Mouse (Mus musculus): ENCODE results near the gene Ocel1.

The Ocel1 gene

GRCm38 (mm10) chr8:71403107-71403885 is 32.2 kb downstream of the Ocel1 start:
- DNase-seq (ENCODE audit: low spot score in 2 of 2) = peak in 1 of 2 experiments; percentile 9

- no peak for DNase-seq (ENCODE audit: low spot score in 2 of 2)
Measured at GRCm38 (mm10) chr8:71404011-71404410, 32.9 kb downstream of the Ocel1 start.

DNA sequence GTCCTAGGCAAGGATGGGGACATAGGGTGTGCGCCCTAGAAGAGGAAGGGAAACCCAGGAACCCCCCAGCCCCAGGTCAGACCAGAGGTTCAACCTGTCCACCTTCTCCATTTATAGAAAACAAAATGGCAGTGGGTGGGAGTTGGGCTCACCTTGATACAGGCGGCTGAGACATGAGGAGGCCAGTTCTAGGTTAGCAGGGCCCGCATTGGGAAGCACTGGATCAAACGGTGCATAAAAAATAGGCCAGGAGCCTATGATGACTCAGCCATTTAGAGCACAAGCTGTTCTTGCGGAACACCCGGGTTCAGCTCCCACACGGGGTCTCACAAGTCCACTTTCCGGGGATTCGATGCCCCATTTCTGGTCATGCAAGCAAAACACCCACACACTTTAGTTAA is 33.9 kb downstream of the Ocel1 start:
- no peak for DNase-seq (ENCODE audit: low spot score in 2 of 2)

DNA sequence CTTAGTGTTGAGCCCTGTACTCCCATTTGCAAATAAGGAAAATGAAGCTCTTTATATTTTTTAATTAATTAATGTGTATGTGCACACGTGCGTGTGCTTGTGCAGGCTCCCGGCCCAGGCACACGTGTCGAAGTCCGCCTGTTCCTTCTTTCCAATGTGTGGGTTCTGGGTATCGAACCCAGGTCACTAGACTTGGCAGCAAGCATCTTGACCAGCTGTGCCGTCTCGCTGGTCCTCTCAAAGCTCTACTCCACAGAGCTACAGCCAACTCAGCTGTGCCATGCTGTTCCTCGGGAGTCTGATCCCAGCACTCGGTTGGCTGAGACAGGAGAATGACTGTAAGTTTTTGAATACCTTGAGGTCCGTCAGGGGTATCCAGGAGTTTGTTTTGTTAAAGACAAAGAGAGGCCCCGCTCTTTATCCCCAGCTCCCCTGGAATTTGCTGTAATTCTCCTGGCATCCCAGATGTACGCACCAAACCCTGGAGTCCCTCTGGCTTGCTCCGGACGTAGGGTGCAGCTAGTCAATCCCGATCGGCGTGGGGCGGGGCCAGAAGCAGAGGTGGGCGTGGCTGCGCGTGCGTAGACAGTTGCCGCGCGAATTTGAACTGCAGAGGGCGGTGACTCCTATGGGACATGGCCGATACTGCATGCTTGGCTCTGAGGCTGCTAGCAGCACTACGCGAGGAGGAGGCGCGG is 34.5 kb downstream of the Ocel1 start, which contains the start of gene Ankle1:
Ankle1 (plus strand) TSS at position 610 of the 698 bp plus-strand sequence.
- peak; percentile 99 for DNase-seq (ENCODE audit: low spot score in 2 of 2)

DNA sequence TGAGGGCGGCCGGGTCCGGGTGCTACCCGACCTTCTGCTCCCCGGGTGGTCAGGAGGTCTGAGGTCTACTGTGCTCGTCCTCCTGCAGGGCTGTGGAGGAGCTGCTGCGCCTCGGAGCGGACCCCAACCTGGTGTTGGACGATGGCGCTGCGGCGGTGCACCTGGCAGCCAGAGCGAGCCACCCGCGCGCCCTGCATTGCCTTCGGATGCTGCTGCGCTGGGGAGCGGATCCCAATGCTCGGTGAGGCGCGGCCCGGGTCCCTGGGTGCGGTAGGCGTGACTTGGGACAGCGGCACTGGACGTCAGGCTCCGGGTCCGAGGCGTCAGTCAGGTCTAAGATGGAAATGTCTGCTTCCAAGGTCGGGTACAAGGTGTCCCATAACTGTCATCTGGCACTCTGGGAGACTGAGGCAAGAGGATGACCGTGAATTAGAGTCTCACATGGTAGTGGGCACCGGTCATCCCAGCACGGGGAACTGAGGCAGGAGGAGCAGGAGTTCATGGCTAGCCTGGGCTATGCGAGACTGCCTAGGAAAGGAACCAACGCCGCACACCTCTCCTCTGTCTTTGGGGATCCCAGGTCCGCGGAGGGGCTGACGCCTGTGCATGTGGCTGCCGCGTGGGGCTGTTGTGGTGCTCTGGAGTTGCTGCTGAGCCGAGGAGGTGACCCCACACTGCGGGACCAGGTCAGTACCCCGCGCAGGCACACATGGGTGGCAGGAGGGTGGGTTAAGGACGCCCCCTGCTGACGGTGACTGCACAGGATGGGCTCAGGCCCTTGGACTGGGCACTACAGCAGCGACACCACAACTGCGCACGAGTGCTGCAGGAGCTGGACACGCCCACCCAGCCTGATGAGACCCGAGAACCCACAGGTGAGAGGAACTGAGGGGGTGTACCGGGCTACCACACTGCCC is 35.3 kb downstream of the Ocel1 start:
- DNase-seq (ENCODE audit: low spot score in 2 of 2) = peak; percentile 81 to 88

DNA sequence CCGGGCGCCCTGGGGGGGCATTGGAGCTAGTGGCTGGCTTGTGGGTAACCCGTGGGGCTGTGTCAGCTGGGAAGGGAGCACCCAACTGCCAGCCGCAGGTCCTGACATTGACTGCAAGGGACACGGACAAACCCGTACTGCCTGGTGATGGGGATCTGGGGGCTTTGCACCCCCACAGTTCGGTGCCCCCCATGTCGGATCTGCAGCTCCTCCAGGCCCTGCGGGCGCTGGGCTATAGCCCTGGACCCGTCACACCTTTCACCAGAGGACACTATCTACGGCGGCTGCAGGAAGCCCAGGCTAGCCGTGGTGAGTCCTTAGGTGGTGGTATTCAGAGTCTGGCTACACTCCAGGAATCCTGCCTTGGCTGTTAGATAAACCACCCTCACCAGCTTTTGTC is 36.3 kb downstream of the Ocel1 start:
- no peak for DNase-seq (ENCODE audit: low spot score in 2 of 2)

GRCm38 (mm10) chr8:71408231-71408630 is 37.1 kb downstream of the Ocel1 start:
- DNase-seq (ENCODE audit: low spot score in 2 of 2) = no peak

DNA sequence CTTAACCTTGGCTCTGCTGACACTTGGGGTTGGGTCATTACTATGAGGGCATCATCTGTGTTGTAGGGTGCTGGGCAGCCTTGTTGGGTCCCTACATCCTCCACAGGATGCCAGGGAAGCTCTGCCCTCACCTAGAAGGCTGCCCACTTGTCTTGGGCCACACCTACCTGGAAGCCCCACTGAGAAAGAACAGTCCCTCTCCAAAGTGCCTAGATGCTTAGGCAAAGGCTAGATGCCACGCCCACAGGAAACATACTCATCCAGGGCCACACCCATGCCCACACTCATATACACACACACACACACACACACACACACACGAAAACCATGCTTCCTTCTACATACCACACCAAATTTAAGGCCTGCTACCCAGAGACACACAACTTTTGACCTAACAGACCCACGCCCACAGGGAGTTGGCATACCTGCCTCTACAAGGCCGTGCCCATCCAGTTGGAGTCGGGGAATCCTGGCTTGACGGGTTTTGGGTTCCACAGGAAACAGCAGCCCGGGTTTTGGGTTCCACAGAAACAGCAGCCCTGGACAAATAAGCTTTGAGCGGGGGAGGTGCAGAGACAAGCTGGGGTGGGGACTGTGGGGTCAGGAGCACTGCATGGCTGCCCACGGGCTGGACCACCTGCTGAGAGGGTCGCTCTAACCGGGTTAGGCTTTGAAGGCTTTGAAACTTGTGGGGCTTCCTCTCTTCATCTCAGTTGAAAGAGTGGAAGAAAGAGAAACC is 40.6 kb downstream of the Ocel1 start:
- DNase-seq (ENCODE audit: low spot score in 2 of 2) = no peak

DNA sequence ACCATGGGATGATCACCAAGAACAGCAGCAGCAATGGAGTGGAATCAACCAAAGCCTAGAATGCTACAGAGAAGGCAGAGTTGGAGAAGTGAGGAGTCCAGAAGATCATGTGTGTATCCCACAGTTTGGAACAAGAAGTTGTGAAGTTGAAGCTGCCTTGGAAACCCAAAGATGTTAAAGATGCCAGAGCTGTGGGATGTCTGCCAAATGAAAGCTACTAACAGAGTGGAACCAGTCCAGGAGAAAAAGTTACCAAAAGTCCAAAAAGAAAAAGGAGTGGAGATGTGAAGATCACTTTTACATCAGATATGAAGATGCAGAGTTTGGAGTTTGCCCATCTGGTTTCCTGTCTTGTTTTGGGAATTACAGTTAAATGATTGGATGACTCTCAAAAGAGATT is 51.0 kb downstream of the Ocel1 start:
- no peak for DNase-seq (ENCODE audit: low spot score in 2 of 2)
